Mouse (Mus musculus) embryo, embryonic 10.5 days (tissue): ENCODE results near the gene Mllt6.
"Not testable (repeated sequence)": the region's sequence is repeated elsewhere in the genome, so short reads cannot be mapped to it uniquely, and the experiment has no call there.

Experiments
- DNase-seq: peaks from one replicate; pipeline ENCODE4 v3.0.0-alpha.2; 2015; ENCODE audit warnings: low spot score

Gene Mllt6

GRCm38 (mm10) chr11:97662893-97663527 is at the start of gene Mllt6:
Gene Mllt6, plus strand, starts transcription at chr11:97663414.
- peak; percentile 89 for DNase-seq

- no peak for DNase-seq
Measured at GRCm38 (mm10) chr11:97615276-97615675, 47.9 kb upstream of the Mllt6 start.

- DNase-seq, result no peak
Measured at GRCm38 (mm10) chr11:97618368-97618767, 44.8 kb upstream of the Mllt6 start.

- peak; percentile 40 for DNase-seq
Measured at GRCm38 (mm10) chr11:97619391-97619795, 43.8 kb upstream of the Mllt6 start.

GRCm38 (mm10) chr11:97622440-97622839 is 40.8 kb upstream of the Mllt6 start:
- peak; percentile 88 for DNase-seq

- peak; percentile 23 for DNase-seq
Measured at GRCm38 (mm10) chr11:97623166-97623565, 40.0 kb upstream of the Mllt6 start.

- no peak for DNase-seq
Measured at GRCm38 (mm10) chr11:97625551-97625950, 37.7 kb upstream of the Mllt6 start.

- DNase-seq, result peak; percentile 37
Measured at GRCm38 (mm10) chr11:97626431-97626830, 36.8 kb upstream of the Mllt6 start.

- peak; percentile 74 for DNase-seq
Measured at GRCm38 (mm10) chr11:97626850-97627249, 36.4 kb upstream of the Mllt6 start.

GRCm38 (mm10) chr11:97627556-97628302 is 35.5 kb upstream of the Mllt6 start:
- DNase-seq, result peak; percentile 44

- DNase-seq, result peak; percentile 34
Measured at GRCm38 (mm10) chr11:97628303-97628567, 35.0 kb upstream of the Mllt6 start.

- DNase-seq, result peak; percentile 49
Measured at GRCm38 (mm10) chr11:97628568-97629518, 34.4 kb upstream of the Mllt6 start.

GRCm38 (mm10) chr11:97629576-97629975 is 33.6 kb upstream of the Mllt6 start, which contains the start of gene Epop:
Gene Epop, minus strand, starts transcription at chr11:97629702.
- peak; percentile 94 for DNase-seq

- DNase-seq, result no peak
Measured at GRCm38 (mm10) chr11:97631046-97631445, 32.2 kb upstream of the Mllt6 start.

GRCm38 (mm10) chr11:97631500-97631899 is 31.7 kb upstream of the Mllt6 start:
- DNase-seq, result no peak

- peak; percentile 90 for DNase-seq
Measured at GRCm38 (mm10) chr11:97631938-97632337, 31.3 kb upstream of the Mllt6 start.

GRCm38 (mm10) chr11:97632440-97632839 is 30.8 kb upstream of the Mllt6 start:
- not testable (repeated sequence) for DNase-seq

GRCm38 (mm10) chr11:97635468-97636019 is 27.7 kb upstream of the Mllt6 start:
- no peak for DNase-seq

- no peak for DNase-seq
Measured at GRCm38 (mm10) chr11:97641668-97642067, 21.5 kb upstream of the Mllt6 start.

GRCm38 (mm10) chr11:97642746-97643145 is 20.5 kb upstream of the Mllt6 start:
- DNase-seq, result no peak

- no peak for DNase-seq
Measured at GRCm38 (mm10) chr11:97643380-97644055, 19.7 kb upstream of the Mllt6 start.

- DNase-seq, result peak; percentile 82
Measured at GRCm38 (mm10) chr11:97644834-97645233, 18.4 kb upstream of the Mllt6 start.
